Mouse (Mus musculus) small intestine, adult 2 months (tissue): ENCODE data around the gene Emp2. TPM values are rescaled to one million over a fixed set of nuclear protein-coding genes. Genes with fewer than 3 reads are reported as not detected.

Experiments used
- H3K27ac ChIP-seq: fragments of 200-500 bp; 2 replicates; pipeline ENCODE4 v1.5.1; 2012; ENCODE audit warnings: low read depth, low read length, control low read depth, inconsistent platforms; ENCODE audit not compliant: insufficient read depth
- H3K27me3 ChIP-seq: fragments of 200-500 bp; 2 replicates; pipeline ENCODE4 v1.6.1; 2012; ENCODE audit warnings: mild to moderate bottlenecking, moderate library complexity, low read length, inconsistent platforms; ENCODE audit not compliant: control insufficient read depth, insufficient read depth
- H3K36me3 ChIP-seq: fragments of 200-500 bp; 2 replicates; pipeline ENCODE4 v1.6.1; 2012; ENCODE audit warnings: mild to moderate bottlenecking, low read length, control low read depth, inconsistent platforms; ENCODE audit not compliant: control insufficient read depth, insufficient read depth
- H3K4me1 ChIP-seq: fragments of 200-500 bp; 2 replicates; pipeline ENCODE4 v1.6.1; 2012; ENCODE audit warnings: low read length, inconsistent platforms, mixed read lengths; ENCODE audit not compliant: control insufficient read depth, insufficient read depth, insufficient read length
- H3K4me3 ChIP-seq: fragments of 200-500 bp; 2 replicates; pipeline ENCODE4 v1.5.1; 2012; ENCODE audit warnings: low read depth, mild to moderate bottlenecking, control low read depth, inconsistent platforms, low read length, moderate library complexity
- CTCF ChIP-seq: fragments of 200-500 bp; IDR thresholded peaks from 2 replicates; pipeline ENCODE4 v1.5.1; 2012; ENCODE audit warnings: low read depth, mild to moderate bottlenecking, control low read depth, inconsistent platforms, low read length, moderate library complexity, mixed read lengths; ENCODE audit not compliant: insufficient replicate concordance, insufficient read length; ENCODE audit errors: extremely low read depth
- POLR2A ChIP-seq: fragments of 200-500 bp; IDR thresholded peaks from 2 replicates; pipeline ENCODE4 v1.6.1; 2012; ENCODE audit warnings: low read depth, mild to moderate bottlenecking, control low read depth, inconsistent platforms, low read length, moderate library complexity
- WGBS: fragments of 180-500 bp; shearing (Covaris S2); methylation state at CpG from one replicate; pipeline ENCODE4 v1.1.7; 2018; 5-methylcytosine and 5-hydroxymethylcytosine counted together
- polyA plus RNA-seq: library from polyadenylated mRNA; depleted of rRNA; stranded (reverse); fragments of >200 nt; gene quantifications from 2 replicates; pipeline ENCODE4 v1.2.3, GENCODE M21; 2012

Emp2 gene
- polyA plus RNA-seq, 1 experiment: 5.5 TPM

- Histone ChIP-seq H3K27ac (no peak overlapping the region), H3K4me1 (peaks cover 12% of the 10 kb centered on the region), H3K27me3 (0 out of 2 replicates have a peak, but pooled peaks cover 4% of the 10 kb centered on the region), H3K4me3 (no peak overlapping the region), H3K36me3 (no peaks in the 10 kb centered on the region)
- WGBS: 55% methylated on average over 4 of the region's 4 CpGs
- TF ChIP-seq CTCF (no peak), POLR2A (no peak)
Measured at GRCm38 (mm10) chr16:10317197-10317544, 3.4 kb upstream of the Emp2 start.

- no peak for TF ChIP-seq POLR2A
- no peak for TF ChIP-seq CTCF
- 0 out of 2 replicates have a peak, but pooled peaks cover 4% of the 10 kb centered on the region for H3K27me3 ChIP-seq
- peaks cover 12% of the 10 kb centered on the region for H3K4me1 ChIP-seq
- 63% methylated on average over 10 of the region's 10 CpGs for WGBS
- no peak overlapping the region for H3K27ac ChIP-seq
- H3K36me3 ChIP-seq: no peaks in the 10 kb centered on the region
- no peak overlapping the region for H3K4me3 ChIP-seq
Measured at GRCm38 (mm10) chr16:10316493-10317196, 2.9 kb upstream of the Emp2 start.

- H3K4me3 ChIP-seq: peak overlapping the region; percentile 77
- H3K27me3 ChIP-seq: 0 out of 2 replicates have a peak, but pooled peaks cover 4% of the 10 kb centered on the region
- no peaks in the 10 kb centered on the region for H3K36me3 ChIP-seq
- WGBS: 10% methylated on average over 15 of the region's 15 CpGs
- peaks cover 6% of the 10 kb centered on the region; the same call in 1 of the 2 replicates for H3K4me1 ChIP-seq
- TF ChIP-seq CTCF: no peak
- TF ChIP-seq POLR2A: no peak
- H3K27ac ChIP-seq: no peak overlapping the region
Measured at GRCm38 (mm10) chr16:10313226-10313625, 542 bp downstream of the Emp2 start.

GRCm38 (mm10) chr16:10311989-10312388 is 1.8 kb downstream of the Emp2 start:
- peaks cover 6% of the 10 kb centered on the region; the same call in 1 of the 2 replicates for H3K4me1 ChIP-seq
- no peak overlapping the region for H3K27ac ChIP-seq
- 36% methylated on average over 4 of the region's 4 CpGs for WGBS
- 0 out of 2 replicates have a peak, but pooled peaks cover 4% of the 10 kb centered on the region for H3K27me3 ChIP-seq
- no peak for TF ChIP-seq CTCF
- H3K4me3 ChIP-seq: no peak overlapping the region
- H3K36me3 ChIP-seq: no peaks in the 10 kb centered on the region

GRCm38 (mm10) chr16:10311086-10311485 is 2.7 kb downstream of the Emp2 start:
- H3K4me3 ChIP-seq: no peak overlapping the region
- no peak for TF ChIP-seq CTCF
- no peak for TF ChIP-seq POLR2A
- 72% methylated on average over 3 of the region's 3 CpGs for WGBS
- 0 out of 2 replicates have a peak, but pooled peaks cover 4% of the 10 kb centered on the region for H3K27me3 ChIP-seq
- peaks cover 8% of the 10 kb centered on the region; the same call in 1 of the 2 replicates for H3K4me1 ChIP-seq
- H3K27ac ChIP-seq: no peak overlapping the region
- H3K36me3 ChIP-seq: no peaks in the 10 kb centered on the region

- H3K4me3 ChIP-seq: no peak overlapping the region
- TF ChIP-seq CTCF (no peak), POLR2A (no peak)
- no peaks in the 10 kb centered on the region for H3K36me3 ChIP-seq
- WGBS: 77% methylated on average over 5 of the region's 5 CpGs
- 0 out of 2 replicates have a peak, but pooled peaks cover 4% of the 10 kb centered on the region for H3K27me3 ChIP-seq
- no peak overlapping the region for H3K27ac ChIP-seq
- H3K4me1 ChIP-seq: peaks cover 8% of the 10 kb centered on the region; the same call in 1 of the 2 replicates
Measured at GRCm38 (mm10) chr16:10310507-10310906, 3.3 kb downstream of the Emp2 start.

GRCm38 (mm10) chr16:10307351-10307750 is 6.4 kb downstream of the Emp2 start:
- 45% methylated on average over 5 of the region's 5 CpGs for WGBS

More at GRCm38 (mm10) chr16:10307351-10307750, 6.4 kb downstream of the Emp2 start:
- no peak overlapping the region for H3K27ac ChIP-seq
- no peaks in the 10 kb centered on the region for H3K27me3 ChIP-seq
- H3K36me3 ChIP-seq: no peaks in the 10 kb centered on the region
- no peak for TF ChIP-seq POLR2A
- TF ChIP-seq CTCF: no peak
- H3K4me1 ChIP-seq: peaks cover 4% of the 10 kb centered on the region; the same call in 1 of the 2 replicates
- no peak overlapping the region for H3K4me3 ChIP-seq
